Mouse (Mus musculus) myocyte (in vitro differentiated cells): ENCODE measurements around the gene Ppp1r15a.

Experiments used
- E2F4 ChIP-seq: IDR thresholded peaks from one replicate; pipeline ENCODE4 v1.6.1; 2011; ENCODE audit warnings: mild to moderate bottlenecking, control low read depth, moderate library complexity; ENCODE audit not compliant: insufficient read depth
- MYOD1 ChIP-seq, 3 experiments: IDR thresholded peaks; one replicate each; pipeline ENCODE4 v1.6.1; 2011; ENCODE audit warnings: control low read depth in 2 of 3, low read depth in 2 of 3, mild to moderate bottlenecking in 2 of 3, moderate library complexity in 1 of 3; ENCODE audit not compliant: insufficient read length in 2 of 3, control insufficient read depth in 1 of 3
- POLR2A ChIP-seq: IDR thresholded peaks from one replicate; pipeline ENCODE4 v1.6.1; 2011; ENCODE audit warnings: low read depth, mild to moderate bottlenecking, control low read depth, moderate library complexity; ENCODE audit not compliant: insufficient read length
- SRF ChIP-seq: IDR thresholded peaks from one replicate; pipeline ENCODE4 v1.6.1; 2011; ENCODE audit warnings: low read depth; ENCODE audit not compliant: control insufficient read depth, insufficient read length
- USF1 ChIP-seq: IDR thresholded peaks from one replicate; pipeline ENCODE4 v1.6.1; 2011; ENCODE audit warnings: low read depth, mild to moderate bottlenecking, control low read depth, moderate library complexity

GRCm38 (mm10) chr7:45561624-45562520, 35.8 kb upstream of the Ppp1r15a start:
- no peak for TF ChIP-seq POLR2A
- no peak for TF ChIP-seq SRF
- no peak for TF ChIP-seq E2F4
- peak; percentile 67 for TF ChIP-seq USF1
- TF ChIP-seq MYOD1 (IDR thresholded peaks at IDR 0.05; ENCODE audit: control insufficient read depth in 1 of 3, insufficient read length in 2 of 3, low read depth in 2 of 3), result no peak
